Mouse (Mus musculus): ENCODE results near the gene Hscb. TPM values are rescaled to one million over a fixed set of nuclear protein-coding genes. Genes with fewer than 3 reads are reported as not detected.
"Not testable (repeated sequence)": the region's sequence is repeated elsewhere in the genome, so short reads cannot be mapped to it uniquely, and the experiment has no call there.

Hscb gene
- polyA plus RNA-seq, 1 experiment from 2014 or later: 28.7 TPM

DNA sequence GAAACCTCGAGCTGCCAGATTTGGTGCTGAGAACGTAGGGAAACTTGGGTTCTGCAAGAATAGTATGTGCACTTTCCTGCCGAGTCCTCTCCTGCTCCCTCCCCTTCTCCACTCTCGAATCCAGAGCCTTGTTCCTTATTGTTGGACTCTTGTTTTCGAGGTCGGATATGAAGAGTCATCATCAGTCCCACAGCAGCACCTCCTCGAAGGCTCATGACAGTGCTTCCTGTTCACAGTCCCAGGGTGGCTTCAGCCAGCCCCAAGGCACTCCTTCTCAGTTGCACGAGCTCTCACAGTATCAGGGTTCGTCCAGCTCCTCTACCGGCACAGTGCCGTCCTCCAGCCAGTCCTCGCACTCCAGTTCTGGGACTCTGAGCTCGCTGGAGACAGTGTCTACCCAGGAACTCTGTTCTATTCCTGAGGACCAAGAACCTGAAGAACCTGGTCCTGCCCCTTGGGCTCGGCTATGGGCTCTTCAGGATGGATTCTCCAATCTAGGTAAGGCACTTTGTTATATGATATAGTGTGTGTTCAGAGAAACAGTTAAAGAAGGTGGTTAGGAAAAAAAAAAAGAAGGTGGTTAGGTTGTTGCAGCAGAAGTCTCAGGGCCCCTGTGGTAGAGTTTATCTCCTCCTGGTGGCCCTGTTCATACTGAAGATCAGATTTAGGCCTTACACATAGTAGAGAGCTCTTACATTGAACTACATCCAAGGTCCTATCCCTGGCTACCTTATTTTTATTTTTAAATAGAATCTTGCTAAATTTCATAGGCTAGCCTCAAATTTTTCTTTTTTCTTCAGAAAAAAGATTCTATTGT, 1.7 kb upstream of the Hscb start:
- H3K4me1 ChIP-seq (ENCODE audit: control insufficient read depth, insufficient read depth, low read length): no peaks in the 10 kb centered on the region
- no peaks in the 10 kb centered on the region for H3K27me3 ChIP-seq (ENCODE audit: control insufficient read depth, insufficient read depth, low read length)
- WGBS: 90% methylated on average over 14 of the region's 14 CpGs
- no peaks in the 10 kb centered on the region for H3K9me3 ChIP-seq (replicated peaks; ENCODE audit: control insufficient read depth, low read length)
- DNase-seq (ENCODE audit: low spot score) (no peak), ATAC-seq (replicated peaks; ENCODE audit: insufficient number of reproducible peaks, low FRiP score, low TSS enrichment, low read depth) (no peak)
- no peak overlapping the region for H3K9ac ChIP-seq (replicated peaks; ENCODE audit: low read length)
- no peak overlapping the region for H3K27ac ChIP-seq (replicated peaks; ENCODE audit: low read depth, low read length)
- no peaks in the 10 kb centered on the region for H3K36me3 ChIP-seq (replicated peaks; ENCODE audit: control insufficient read depth, insufficient read depth, low read depth, low read length)
- no peak overlapping the region for H3K4me3 ChIP-seq (ENCODE audit: low read depth, low read length)
- no peak overlapping the region for H3K4me2 ChIP-seq (ENCODE audit: low read depth, low read length)

DNA sequence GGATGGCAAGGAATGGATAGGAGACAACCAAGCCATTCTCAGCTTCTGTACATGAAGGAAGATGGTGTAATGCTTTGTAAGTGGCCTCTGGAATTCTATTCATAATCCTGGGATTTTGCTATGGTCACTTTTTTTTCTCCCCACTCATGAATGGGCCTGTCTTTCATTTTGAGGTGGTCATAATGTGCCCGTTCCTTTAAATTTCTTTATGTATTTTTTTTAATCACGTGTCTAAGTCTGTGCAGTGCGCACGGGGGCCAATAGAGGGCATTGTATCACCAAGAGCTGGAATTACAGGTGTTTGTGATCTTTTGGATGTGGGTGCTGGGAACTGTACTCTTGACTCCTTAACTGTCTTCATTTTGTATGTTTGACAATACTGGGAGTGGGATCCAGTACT, 888 bp upstream of the Hscb start:
- DNase-seq (ENCODE audit: low spot score) (peak; percentile 61), ATAC-seq (replicated peaks; ENCODE audit: insufficient number of reproducible peaks, low FRiP score, low TSS enrichment, low read depth) (no peak)
- Histone ChIP-seq H3K4me1 (ENCODE audit: control insufficient read depth, insufficient read depth, low read length) (no peaks in the 10 kb centered on the region), H3K9ac (replicated peaks; ENCODE audit: low read length) (peak overlapping the region; percentile 69), H3K27me3 (ENCODE audit: control insufficient read depth, insufficient read depth, low read length) (no peaks in the 10 kb centered on the region), H3K27ac (replicated peaks; ENCODE audit: low read depth, low read length) (peak overlapping the region; percentile 72), H3K9me3 (replicated peaks; ENCODE audit: control insufficient read depth, low read length) (no peaks in the 10 kb centered on the region), H3K4me3 (ENCODE audit: low read depth, low read length) (peak overlapping the region; percentile 75), H3K4me2 (ENCODE audit: low read depth, low read length) (peak overlapping the region; percentile 60), H3K36me3 (replicated peaks; ENCODE audit: control insufficient read depth, insufficient read depth, low read depth, low read length) (no peaks in the 10 kb centered on the region)
- 6% methylated on average over 4 of the region's 4 CpGs for WGBS

DNA sequence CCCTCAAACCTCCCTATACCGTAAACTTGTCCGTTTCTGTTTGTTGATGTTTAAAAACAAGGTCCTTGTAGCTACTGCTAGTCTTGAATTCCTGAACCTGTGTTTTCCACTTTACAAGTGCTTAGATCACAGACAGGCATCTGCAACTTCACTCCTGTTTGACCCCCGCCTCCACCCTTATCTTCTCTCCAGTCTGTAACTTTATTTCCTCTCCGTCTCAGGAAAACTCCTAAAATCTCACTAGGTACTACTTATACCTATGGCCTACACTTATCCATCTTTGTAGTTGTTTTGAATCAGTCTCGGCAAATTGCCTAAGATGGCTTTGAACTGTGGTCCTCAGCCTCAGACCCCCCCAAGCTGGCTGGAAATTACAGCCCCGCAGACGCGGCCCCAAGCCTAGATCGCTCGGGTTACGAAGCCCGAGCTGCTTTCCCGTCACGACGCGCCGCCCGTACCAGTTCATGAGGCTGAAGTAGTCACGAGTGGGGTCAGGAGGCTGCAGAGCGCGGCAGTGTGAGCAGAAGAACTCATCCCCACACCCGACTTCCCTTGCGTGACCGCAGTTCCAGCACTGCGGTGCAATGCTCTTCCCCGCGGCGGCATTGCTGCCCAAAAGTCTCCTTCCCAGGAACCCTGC, 419 bp downstream of the Hscb start:
- Histone ChIP-seq H3K27ac (replicated peaks; ENCODE audit: low read depth, low read length) (peak overlapping the region; percentile 65), H3K9ac (replicated peaks; ENCODE audit: low read length) (peak overlapping the region; percentile 81), H3K27me3 (ENCODE audit: control insufficient read depth, insufficient read depth, low read length) (no peaks in the 10 kb centered on the region), H3K4me3 (ENCODE audit: low read depth, low read length) (peak overlapping the region; percentile 75), H3K9me3 (replicated peaks; ENCODE audit: control insufficient read depth, low read length) (no peaks in the 10 kb centered on the region), H3K36me3 (replicated peaks; ENCODE audit: control insufficient read depth, insufficient read depth, low read depth, low read length) (no peaks in the 10 kb centered on the region), H3K4me1 (ENCODE audit: control insufficient read depth, insufficient read depth, low read length) (no peaks in the 10 kb centered on the region), H3K4me2 (ENCODE audit: low read depth, low read length) (peak overlapping the region; percentile 78)
- DNase-seq (ENCODE audit: low spot score) (peak; percentile 15), ATAC-seq (replicated peaks; ENCODE audit: insufficient number of reproducible peaks, low FRiP score, low TSS enrichment, low read depth) (peak; percentile 57)
- WGBS: 7% methylated on average over 28 of the region's 28 CpGs

DNA sequence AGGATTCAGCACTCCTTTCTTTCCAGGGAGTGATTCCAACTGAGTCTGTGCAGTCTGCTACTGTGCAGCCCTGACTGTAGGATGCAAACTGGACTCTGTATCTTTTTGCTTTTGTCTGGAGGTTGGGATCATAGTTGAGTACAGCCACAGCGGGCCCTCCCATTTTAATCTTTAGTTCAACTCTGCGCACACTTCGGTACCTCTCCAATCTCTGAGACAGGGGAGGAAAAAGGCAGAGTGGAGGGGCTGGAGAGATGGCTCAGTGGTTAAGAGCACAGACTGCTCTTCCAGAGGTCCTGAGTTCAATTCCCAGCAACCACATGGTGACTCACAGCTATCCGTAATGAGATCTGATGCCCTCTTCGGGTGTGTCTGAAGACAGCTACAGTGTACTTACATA, 1.6 kb downstream of the Hscb start:
- H3K4me2 ChIP-seq (ENCODE audit: low read depth, low read length); H3K4me3 ChIP-seq (ENCODE audit: low read depth, low read length); H3K4me1 ChIP-seq (ENCODE audit: control insufficient read depth, insufficient read depth, low read length); H3K27ac ChIP-seq (replicated peaks; ENCODE audit: low read depth, low read length); DNase-seq (ENCODE audit: low spot score); H3K9me3 ChIP-seq (replicated peaks; ENCODE audit: control insufficient read depth, low read length); ATAC-seq (replicated peaks; ENCODE audit: insufficient number of reproducible peaks, low FRiP score, low TSS enrichment, low read depth); H3K27me3 ChIP-seq (ENCODE audit: control insufficient read depth, insufficient read depth, low read length); H3K36me3 ChIP-seq (replicated peaks; ENCODE audit: control insufficient read depth, insufficient read depth, low read depth, low read length); H3K9ac ChIP-seq (replicated peaks; ENCODE audit: low read length): not testable (repeated sequence)
- 90% methylated on average over 5 of the region's 5 CpGs for WGBS

DNA sequence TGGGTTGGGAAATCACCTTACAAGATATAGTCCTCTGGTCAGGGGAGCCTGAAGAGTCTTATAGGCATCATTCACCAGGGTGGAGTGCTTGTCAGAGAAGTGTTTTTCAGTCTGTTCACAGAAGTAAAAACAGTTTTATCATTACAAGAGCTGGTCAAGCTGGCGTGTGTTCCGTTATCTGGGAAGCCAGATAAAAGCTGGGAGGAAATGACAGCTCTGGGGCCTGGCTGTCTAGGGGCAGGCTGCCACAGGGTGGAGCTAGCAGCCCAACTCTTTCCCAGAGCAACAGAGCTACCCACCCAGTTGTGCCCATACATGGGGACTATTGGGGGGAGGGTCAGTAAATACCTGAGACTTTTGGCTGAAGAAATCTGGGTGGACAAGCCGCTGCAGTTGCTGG, 3.6 kb downstream of the Hscb start:
- no peak overlapping the region for H3K27ac ChIP-seq (replicated peaks; ENCODE audit: low read depth, low read length)
- H3K27me3 ChIP-seq (ENCODE audit: control insufficient read depth, insufficient read depth, low read length): no peaks in the 10 kb centered on the region
- no peaks in the 10 kb centered on the region for H3K36me3 ChIP-seq (replicated peaks; ENCODE audit: control insufficient read depth, insufficient read depth, low read depth, low read length)
- DNase-seq (ENCODE audit: low spot score) (peak; percentile 48), ATAC-seq (replicated peaks; ENCODE audit: insufficient number of reproducible peaks, low FRiP score, low TSS enrichment, low read depth) (no peak)
- 38% methylated on average over 3 of the region's 3 CpGs for WGBS
- no peak overlapping the region for H3K9ac ChIP-seq (replicated peaks; ENCODE audit: low read length)
- H3K4me1 ChIP-seq (ENCODE audit: control insufficient read depth, insufficient read depth, low read length): no peaks in the 10 kb centered on the region
- no peak overlapping the region for H3K4me3 ChIP-seq (ENCODE audit: low read depth, low read length)
- no peaks in the 10 kb centered on the region for H3K9me3 ChIP-seq (replicated peaks; ENCODE audit: control insufficient read depth, low read length)
- no peak overlapping the region for H3K4me2 ChIP-seq (ENCODE audit: low read depth, low read length)

DNA sequence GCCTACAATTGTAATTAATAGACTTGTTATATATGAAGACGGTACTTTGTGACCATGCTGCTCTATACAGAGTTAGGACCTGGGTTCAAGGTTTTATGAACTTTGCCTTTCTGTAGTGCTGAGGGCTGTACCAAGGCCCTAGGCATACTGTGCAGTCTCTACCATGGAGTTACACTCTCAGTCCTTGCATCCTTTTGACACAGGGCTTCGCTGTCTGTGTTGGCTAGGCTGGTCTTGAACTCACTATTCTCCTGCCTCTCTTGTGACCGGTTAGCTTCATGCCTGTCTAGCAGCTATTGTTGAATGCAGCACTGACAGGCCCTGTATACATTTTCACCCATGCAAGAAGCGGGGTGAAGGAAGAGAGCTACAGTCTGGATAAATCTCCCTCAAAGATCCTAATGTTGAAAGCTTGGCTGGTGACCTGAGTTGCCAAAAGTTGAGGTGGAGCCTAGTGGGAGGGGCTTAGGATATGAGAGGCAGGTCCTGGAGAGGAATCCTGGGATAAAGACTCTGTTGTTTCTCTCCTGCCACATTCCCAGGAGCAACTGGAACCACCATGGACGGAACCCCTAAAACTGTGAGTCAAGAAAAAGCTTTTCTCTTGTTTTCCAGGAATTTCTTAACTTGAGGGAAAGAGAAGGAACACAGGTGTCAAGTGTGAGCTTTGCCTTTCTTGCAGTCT, 8.4 kb downstream of the Hscb start:
- no peak overlapping the region for H3K4me3 ChIP-seq (ENCODE audit: low read depth, low read length)
- ATAC-seq (replicated peaks; ENCODE audit: insufficient number of reproducible peaks, low FRiP score, low TSS enrichment, low read depth): no peak
- H3K27me3 ChIP-seq (ENCODE audit: control insufficient read depth, insufficient read depth, low read length): no peaks in the 10 kb centered on the region
- no peaks in the 10 kb centered on the region for H3K4me1 ChIP-seq (ENCODE audit: control insufficient read depth, insufficient read depth, low read length)
- 86% methylated on average over 5 of the region's 5 CpGs for WGBS
- DNase-seq (ENCODE audit: low spot score): no peak
- H3K27ac ChIP-seq (replicated peaks; ENCODE audit: low read depth, low read length): no peak overlapping the region
- H3K9me3 ChIP-seq (replicated peaks; ENCODE audit: control insufficient read depth, low read length): no peaks in the 10 kb centered on the region
- no peak overlapping the region for H3K4me2 ChIP-seq (ENCODE audit: low read depth, low read length)
- H3K9ac ChIP-seq (replicated peaks; ENCODE audit: low read length): no peak overlapping the region
- no peaks in the 10 kb centered on the region for H3K36me3 ChIP-seq (replicated peaks; ENCODE audit: control insufficient read depth, insufficient read depth, low read depth, low read length)

DNA sequence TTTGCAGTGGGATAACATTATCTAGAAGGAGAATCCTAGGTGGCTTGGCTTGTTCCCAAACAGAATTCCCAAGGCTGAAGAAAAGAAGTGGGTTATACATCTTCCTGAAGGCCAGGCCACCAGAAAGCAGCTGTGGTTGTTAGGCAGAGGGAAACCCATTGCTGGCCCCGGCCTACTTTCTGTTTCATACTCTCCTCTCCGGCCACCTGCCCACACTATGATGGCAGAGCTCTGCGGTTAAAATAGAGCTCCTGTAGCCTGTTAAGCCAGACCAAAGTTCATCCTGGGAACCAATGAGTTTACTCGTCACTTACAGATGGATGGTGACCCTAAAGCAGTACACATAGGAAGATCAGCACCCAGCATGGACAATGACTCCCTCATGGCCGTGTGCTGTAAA, 12.0 kb downstream of the Hscb start:
- Histone ChIP-seq H3K27ac (replicated peaks; ENCODE audit: low read depth, low read length) (no peak overlapping the region), H3K4me1 (ENCODE audit: control insufficient read depth, insufficient read depth, low read length) (no peaks in the 10 kb centered on the region), H3K36me3 (replicated peaks; ENCODE audit: control insufficient read depth, insufficient read depth, low read depth, low read length) (no peaks in the 10 kb centered on the region), H3K9me3 (replicated peaks; ENCODE audit: control insufficient read depth, low read length) (no peaks in the 10 kb centered on the region), H3K27me3 (ENCODE audit: control insufficient read depth, insufficient read depth, low read length) (no peaks in the 10 kb centered on the region), H3K4me2 (ENCODE audit: low read depth, low read length) (no peak overlapping the region), H3K4me3 (ENCODE audit: low read depth, low read length) (no peak overlapping the region), H3K9ac (replicated peaks; ENCODE audit: low read length) (no peak overlapping the region)
- 91% methylated on average over 5 of the region's 5 CpGs for WGBS
- no peak for ATAC-seq (replicated peaks; ENCODE audit: insufficient number of reproducible peaks, low FRiP score, low TSS enrichment, low read depth)
- DNase-seq (ENCODE audit: low spot score): no peak
